Mouse (Mus musculus) left cerebral cortex, postnatal 25 days (tissue): ENCODE data around the gene Stac2. TPM values are rescaled to one million over a fixed set of nuclear protein-coding genes. Genes with fewer than 3 reads are reported as not detected.

Source experiments
- DNase-seq, 2 experiments: peaks; one replicate each; pipeline ENCODE4 v3.0.0; 2022; ENCODE audit warnings: low spot score in 2 of 2, mixed read lengths in 1 of 2
- intact Hi-C: fragments of 180-260 bp; cut with DNase I; formaldehyde crosslinking; loops from one replicate; pipeline ENCODE4 v1.15.1; 2025
- total RNA-seq, 2 experiments: library from RNA; stranded (reverse); gene quantifications; 2 replicates each; pipeline ENCODE4 v1.2.3; 2021

Gene Stac2
- total RNA-seq, 2 experiments from 2014 or later, result 63.4 to 76.9 TPM

DNA sequence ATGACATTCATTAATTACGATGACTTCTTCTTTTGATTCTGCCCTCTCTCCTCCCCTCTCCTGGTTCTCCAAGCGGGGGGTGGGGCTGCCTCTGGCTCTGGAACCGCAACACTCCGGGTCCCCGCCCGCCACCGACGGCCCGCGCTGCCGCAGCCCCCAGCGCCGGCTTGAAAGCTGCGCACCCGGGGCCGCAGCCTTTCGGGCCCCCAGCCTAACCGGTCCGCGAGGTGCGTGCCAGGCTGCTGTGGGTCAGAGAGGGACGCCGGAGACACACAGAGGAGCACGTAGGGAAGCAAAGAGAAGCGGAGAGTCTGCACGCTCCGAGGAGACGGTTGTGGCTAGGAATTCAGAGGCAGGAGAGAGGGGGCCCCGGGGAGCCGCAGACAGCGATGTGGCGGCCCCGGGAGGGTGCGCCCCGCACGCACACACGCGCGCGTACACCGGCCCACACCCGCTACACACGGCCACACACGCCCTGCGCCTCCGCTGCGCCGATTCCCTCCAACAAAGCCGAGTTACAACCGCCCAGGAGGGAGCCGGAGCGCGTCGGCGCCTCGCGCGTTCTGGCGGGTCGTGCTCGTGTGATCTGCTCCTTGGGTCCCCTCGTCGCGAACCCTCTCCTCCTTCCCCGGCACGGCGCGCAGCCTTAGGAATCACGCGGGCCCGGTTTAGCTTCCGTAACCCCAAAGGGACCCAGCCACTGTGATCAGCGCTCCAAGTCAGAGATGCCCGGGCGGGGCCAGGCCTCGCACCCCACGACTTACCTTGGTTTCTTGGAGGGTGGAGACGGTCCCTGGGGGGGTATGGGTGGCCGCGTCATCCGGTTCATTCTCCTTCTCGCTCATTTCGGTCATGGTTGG is 903 bp downstream of the Stac2 start:
- DNase-seq, result peak; percentile 37 to 55
- intact Hi-C loops, result no loop called here

- no peak for DNase-seq
- intact Hi-C loops, result no loop called here
Measured at GRCm38 (mm10) chr11:98051611-98052128, 1.6 kb downstream of the Stac2 start.

DNA sequence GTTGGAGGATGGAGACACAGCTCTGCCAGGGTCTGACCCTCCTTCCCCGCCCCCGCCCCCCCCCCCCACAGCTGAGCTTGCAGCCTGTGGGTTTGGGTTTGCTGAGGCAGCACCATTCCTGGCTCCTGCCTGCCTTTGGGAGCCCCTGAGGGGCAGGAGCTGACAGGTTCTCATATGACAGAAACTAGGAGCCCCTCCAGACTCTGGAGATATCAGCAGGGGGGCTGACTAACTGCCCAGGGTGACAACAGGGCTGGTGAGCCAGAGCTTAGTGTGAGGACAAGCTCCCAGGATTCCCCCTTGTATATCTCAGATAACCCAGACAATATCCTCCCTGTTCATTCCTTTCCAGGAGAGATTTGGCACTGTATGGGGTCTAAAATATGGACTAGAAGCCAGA is 2.3 kb downstream of the Stac2 start:
- intact Hi-C loops, result no loop called here
- DNase-seq, result no peak

GRCm38 (mm10) chr11:98050520-98050815 is 2.8 kb downstream of the Stac2 start:
- DNase-seq, result no peak
- intact Hi-C loops, result no loop called here

- intact Hi-C loops, result no loop called here
- DNase-seq, result peak in 1 of 2 experiments; percentile 65
Measured at GRCm38 (mm10) chr11:98049672-98050519, 3.4 kb downstream of the Stac2 start.

GRCm38 (mm10) chr11:98047745-98048144 is 5.5 kb downstream of the Stac2 start:
- intact Hi-C loops, result no loop called here
- peak; percentile 28 to 55 for DNase-seq

DNA sequence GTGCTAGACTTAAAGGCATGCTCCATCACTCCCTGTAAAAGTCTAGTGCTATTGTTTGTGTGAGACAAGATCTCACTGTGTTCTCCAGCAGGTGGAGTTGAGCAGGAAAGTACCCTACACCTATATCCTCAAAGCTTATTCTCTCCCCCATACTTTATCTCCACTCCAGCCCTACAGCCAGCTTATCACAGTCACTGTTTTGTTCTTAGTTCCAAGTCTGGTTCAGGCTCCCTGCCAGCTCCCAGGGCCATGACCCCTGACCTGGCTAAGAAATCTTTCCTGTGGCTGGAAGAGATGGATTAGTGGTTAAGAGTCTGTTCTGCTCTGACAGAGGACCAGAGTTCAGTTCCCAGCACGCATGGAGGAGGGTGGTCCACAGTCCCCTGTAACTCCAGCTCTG is 6.8 kb downstream of the Stac2 start:
- intact Hi-C loops, result no loop called here

DNA sequence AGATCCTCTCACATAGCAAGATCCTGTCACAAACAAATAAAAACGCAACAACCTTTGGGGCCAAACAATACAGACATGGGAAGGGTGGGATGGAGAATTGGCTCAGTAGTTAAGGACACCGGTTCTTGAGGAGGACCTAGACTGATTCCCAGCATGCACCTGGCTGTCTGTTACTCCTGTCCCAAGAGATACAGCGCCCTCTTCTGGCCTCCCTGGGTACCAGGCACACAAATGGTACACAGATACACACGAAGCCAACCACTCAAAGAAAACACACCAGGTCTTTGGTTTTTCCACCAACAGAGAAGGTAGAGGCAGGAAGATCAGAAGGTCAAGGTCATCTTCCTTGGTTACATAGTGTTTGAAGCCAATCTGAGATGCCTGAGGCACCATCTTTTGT is 7.7 kb downstream of the Stac2 start:
- DNase-seq, result no peak
- intact Hi-C loops, result no loop called here

More for the DNA sequence above, 6.8 kb downstream of the Stac2 start:
- no peak for DNase-seq

DNA sequence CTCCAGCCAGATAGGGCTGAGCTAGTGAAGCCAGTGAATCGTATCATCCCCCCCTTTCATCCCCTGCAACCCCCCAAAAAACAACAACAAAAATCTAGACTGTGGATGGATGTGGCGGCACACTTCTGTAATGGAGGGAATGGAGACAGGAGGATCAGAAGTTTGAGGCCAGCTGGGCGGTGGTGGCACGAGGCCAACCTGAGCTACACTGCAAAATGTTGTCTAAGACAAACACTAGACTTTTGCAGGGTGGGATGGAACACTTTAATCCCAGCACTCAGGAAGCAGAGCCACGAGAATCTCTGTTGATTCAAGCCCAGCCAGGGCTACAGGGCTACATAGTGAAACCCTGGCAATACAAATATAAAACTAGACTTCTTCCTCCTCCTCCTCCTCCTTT is 9.2 kb downstream of the Stac2 start:
- DNase-seq, result no peak
- intact Hi-C loops, result no loop called here

- intact Hi-C loops, result no loop called here
- DNase-seq, result no peak
Measured at GRCm38 (mm10) chr11:98042741-98043140, 10.5 kb downstream of the Stac2 start.

GRCm38 (mm10) chr11:98040975-98041374 is 12.3 kb downstream of the Stac2 start:
- DNase-seq, result no peak
- intact Hi-C loops, result no loop called here

- intact Hi-C loops, result no loop called here
- peak; percentile 57 to 95 for DNase-seq
Measured at GRCm38 (mm10) chr11:98037871-98038270, 15.4 kb downstream of the Stac2 start.

GRCm38 (mm10) chr11:98035977-98036377 is 17.3 kb downstream of the Stac2 start:
- intact Hi-C loops, result no loop called here
- DNase-seq, result peak; percentile 60 to 72

GRCm38 (mm10) chr11:98034840-98035239 is 18.4 kb downstream of the Stac2 start:
- intact Hi-C loops, result no loop called here
- DNase-seq, result peak in 1 of 2 experiments; percentile 62

DNA sequence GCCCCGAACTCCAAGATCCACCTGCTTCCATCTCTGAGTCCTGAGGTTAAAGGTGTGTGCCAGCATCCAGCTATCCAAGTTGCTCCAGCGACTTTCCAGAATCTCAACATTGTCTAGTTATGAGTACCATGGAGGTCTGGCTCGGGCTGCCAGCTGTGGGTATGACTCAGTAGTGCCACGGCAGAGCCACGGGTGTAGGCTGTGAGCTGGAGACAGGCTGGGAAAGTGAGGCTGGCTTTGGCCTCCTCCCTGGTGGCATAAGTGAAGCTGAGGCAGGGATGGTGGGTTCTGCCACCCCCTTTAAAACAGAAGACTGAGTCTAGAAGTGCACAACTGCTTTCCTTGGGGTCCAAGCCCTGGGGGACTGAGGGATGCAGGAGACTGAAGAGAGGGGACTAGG is 19.2 kb downstream of the Stac2 start:
- intact Hi-C loops, result no loop called here
- peak in 1 of 2 experiments; percentile 51 for DNase-seq

DNA sequence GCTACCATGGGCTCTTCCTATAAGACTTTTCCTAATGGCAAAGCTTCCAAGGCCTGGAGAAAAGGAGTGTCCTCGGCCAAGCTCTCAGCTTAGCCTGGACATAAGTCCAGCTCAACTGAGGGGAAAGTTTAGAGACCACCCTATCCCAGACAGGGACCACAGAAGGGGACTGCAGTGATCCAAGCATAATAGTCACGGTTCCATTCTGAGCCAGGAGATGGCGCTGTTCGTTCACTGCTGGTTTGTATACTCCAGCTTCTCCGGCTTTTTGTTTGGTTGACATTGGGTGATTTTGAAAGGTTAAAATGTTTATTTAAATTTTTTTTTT is 21.9 kb downstream of the Stac2 start:
- intact Hi-C loops, result loop anchor here (1.0 kb wide), 1 partner anchor 44 kb away; no protein-coding TSS in a partner anchor
- peak; percentile 80 to 82 for DNase-seq

DNA sequence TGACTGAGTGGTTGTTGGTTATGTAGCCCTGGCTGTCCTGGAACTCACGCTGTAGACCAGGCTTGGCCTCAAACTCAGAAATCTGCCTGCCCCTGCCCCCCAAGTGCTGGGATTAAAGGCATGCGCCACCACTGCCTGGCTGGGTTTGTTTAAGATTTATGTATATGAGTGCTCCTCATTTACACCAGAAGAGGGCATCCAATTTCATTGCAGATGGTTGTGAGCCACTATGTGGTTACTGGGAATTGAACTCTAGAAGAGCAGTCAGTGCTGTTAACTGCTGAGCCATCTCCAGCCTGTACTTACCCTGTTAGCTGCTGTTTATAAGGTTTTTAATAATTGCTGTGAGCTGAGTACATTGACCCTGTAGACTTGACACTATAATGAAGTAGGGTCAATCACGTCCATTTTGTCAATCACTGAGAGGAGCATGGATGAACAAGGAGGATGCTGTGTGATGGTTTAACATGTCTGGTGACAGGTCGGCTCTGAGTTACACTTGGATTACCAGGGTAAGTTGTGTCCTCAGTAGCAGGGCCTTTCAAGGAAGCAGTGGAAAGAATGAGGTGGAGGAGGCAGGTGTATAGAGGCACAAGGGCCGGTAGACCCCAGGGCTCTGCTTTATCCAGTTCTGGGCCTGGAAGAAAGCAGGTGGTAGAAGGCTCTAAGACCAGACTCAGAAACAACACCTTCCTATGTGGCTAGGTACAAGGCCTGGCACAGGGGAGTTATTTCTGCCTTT is 22.4 kb downstream of the Stac2 start:
- DNase-seq, result no peak
- intact Hi-C loops, result loop anchor here (1.0 kb wide), 1 partner anchor 44 kb away; no protein-coding TSS in a partner anchor

- DNase-seq, result no peak
- intact Hi-C loops, result loop anchor here (5.0 kb wide), 1 partner anchor 120 kb away; no protein-coding TSS in a partner anchor
Measured at GRCm38 (mm10) chr11:98027785-98028184, 25.5 kb downstream of the Stac2 start.

GRCm38 (mm10) chr11:98027297-98027688 is 26.0 kb downstream of the Stac2 start:
- DNase-seq, result no peak
- intact Hi-C loops, result loop anchor here (5.0 kb wide), 1 partner anchor 120 kb away; no protein-coding TSS in a partner anchor
